Mouse (Mus musculus): ENCODE measurements around the gene Slc39a1.
"Not testable (repeated sequence)": the region's sequence is repeated elsewhere in the genome, so short reads cannot be mapped to it uniquely, and the experiment has no call there.

Slc39a1 gene

GRCm38 (mm10) chr3:90265932-90266741 lies 18.2 kb downstream of the Slc39a1 start:
- DNase-seq (ENCODE audit: low spot score) = no peak

GRCm38 (mm10) chr3:90266901-90267775 lies 19.2 kb downstream of the Slc39a1 start:
- DNase-seq (ENCODE audit: low spot score) = no peak

GRCm38 (mm10) chr3:90268190-90268589 lies 20.2 kb downstream of the Slc39a1 start:
- no peak for DNase-seq (ENCODE audit: low spot score)

- no peak for DNase-seq (ENCODE audit: low spot score)
These were observed 21.0 kb downstream of the Slc39a1 start for GRCm38 (mm10) chr3:90268971-90269370.

GRCm38 (mm10) chr3:90270784-90271183 lies 22.8 kb downstream of the Slc39a1 start:
- DNase-seq (ENCODE audit: low spot score) = no peak

GRCm38 (mm10) chr3:90272170-90272569 lies 24.2 kb downstream of the Slc39a1 start:
- DNase-seq (ENCODE audit: low spot score) = no peak

- DNase-seq (ENCODE audit: low spot score) = no peak
These were observed 25.9 kb downstream of the Slc39a1 start for GRCm38 (mm10) chr3:90273855-90274254.

GRCm38 (mm10) chr3:90275286-90275685 lies 27.3 kb downstream of the Slc39a1 start:
- DNase-seq (ENCODE audit: low spot score) = no peak

GRCm38 (mm10) chr3:90276858-90277257 lies 28.9 kb downstream of the Slc39a1 start:
- DNase-seq (ENCODE audit: low spot score) = no peak

GRCm38 (mm10) chr3:90277793-90278192 lies 29.8 kb downstream of the Slc39a1 start:
- DNase-seq (ENCODE audit: low spot score) = no peak

GRCm38 (mm10) chr3:90278211-90278610 lies 30.2 kb downstream of the Slc39a1 start:
- DNase-seq (ENCODE audit: low spot score) = no peak

- no peak for DNase-seq (ENCODE audit: low spot score)
These were observed 31.2 kb downstream of the Slc39a1 start for GRCm38 (mm10) chr3:90279216-90279615.

- DNase-seq (ENCODE audit: low spot score) = no peak
These were observed 31.8 kb downstream of the Slc39a1 start for GRCm38 (mm10) chr3:90279743-90280142.

- DNase-seq (ENCODE audit: low spot score) = no peak
These were observed 32.7 kb downstream of the Slc39a1 start for GRCm38 (mm10) chr3:90280708-90281107.

GRCm38 (mm10) chr3:90284150-90284549 lies 36.2 kb downstream of the Slc39a1 start:
- no peak for DNase-seq (ENCODE audit: low spot score)

- DNase-seq (ENCODE audit: low spot score) = not testable (repeated sequence)
These were observed 41.4 kb downstream of the Slc39a1 start for GRCm38 (mm10) chr3:90289403-90289802.

GRCm38 (mm10) chr3:90290602-90291001 lies 42.6 kb downstream of the Slc39a1 start:
- DNase-seq (ENCODE audit: low spot score) = no peak

GRCm38 (mm10) chr3:90291982-90292344 lies 44.0 kb downstream of the Slc39a1 start:
- DNase-seq (ENCODE audit: low spot score) = no peak

GRCm38 (mm10) chr3:90292345-90293275 lies 44.6 kb downstream of the Slc39a1 start, which contains the start of gene Gatad2b:
TSS of gene Gatad2b (plus strand) at chr3:90293178.
- DNase-seq (ENCODE audit: low spot score) = peak; percentile 97

GRCm38 (mm10) chr3:90293352-90294063 lies 45.5 kb downstream of the Slc39a1 start:
- peak; percentile 68 for DNase-seq (ENCODE audit: low spot score)

- no peak for DNase-seq (ENCODE audit: low spot score)
These were observed 46.1 kb downstream of the Slc39a1 start for GRCm38 (mm10) chr3:90294064-90294440.

Data from ovary, postnatal 36 days (tissue).